Mouse (Mus musculus): Measurements from ENCODE around the gene Pank4.

The Pank4 gene

GRCm38 (mm10) chr4:154963901-154964580 lies at the start of gene Pank4:
TSS of gene Pank4 (plus strand) at chr4:154964123.
- DNase-seq (ENCODE audit: low spot score in 2 of 2) = peak; percentile 85 to 87

GRCm38 (mm10) chr4:154914252-154914651 lies 49.7 kb upstream of the Pank4 start:
- no peak for DNase-seq (ENCODE audit: low spot score in 2 of 2)

GRCm38 (mm10) chr4:154914707-154915106 lies 49.2 kb upstream of the Pank4 start:
- DNase-seq (ENCODE audit: low spot score in 2 of 2) = no peak

- no peak for DNase-seq (ENCODE audit: low spot score in 2 of 2)
Measured at GRCm38 (mm10) chr4:154915286-154915685, 48.6 kb upstream of the Pank4 start.

- no peak for DNase-seq (ENCODE audit: low spot score in 2 of 2)
Measured at GRCm38 (mm10) chr4:154916662-154917061, 47.3 kb upstream of the Pank4 start.

GRCm38 (mm10) chr4:154922291-154922690 lies 41.6 kb upstream of the Pank4 start:
- no peak for DNase-seq (ENCODE audit: low spot score in 2 of 2)

GRCm38 (mm10) chr4:154922931-154923330 lies 41.0 kb upstream of the Pank4 start:
- no peak for DNase-seq (ENCODE audit: low spot score in 2 of 2)

GRCm38 (mm10) chr4:154925413-154925812 lies 38.5 kb upstream of the Pank4 start:
- DNase-seq (ENCODE audit: low spot score in 2 of 2) = no peak

- no peak for DNase-seq (ENCODE audit: low spot score in 2 of 2)
Measured at GRCm38 (mm10) chr4:154926969-154927898, 36.7 kb upstream of the Pank4 start.

- DNase-seq (ENCODE audit: low spot score in 2 of 2) = no peak
Measured at GRCm38 (mm10) chr4:154927899-154928337, 36.0 kb upstream of the Pank4 start.

- DNase-seq (ENCODE audit: low spot score in 2 of 2) = no peak
Measured at GRCm38 (mm10) chr4:154928395-154929087, 35.4 kb upstream of the Pank4 start, which contains the start of gene Tnfrsf14. TSS of gene Tnfrsf14 (minus strand) at chr4:154928563.

- DNase-seq (ENCODE audit: low spot score in 2 of 2) = no peak
Measured at GRCm38 (mm10) chr4:154929088-154929660, 34.7 kb upstream of the Pank4 start.

GRCm38 (mm10) chr4:154933306-154933907 lies 30.5 kb upstream of the Pank4 start:
- DNase-seq (ENCODE audit: low spot score in 2 of 2) = no peak

GRCm38 (mm10) chr4:154934800-154935199 lies 29.1 kb upstream of the Pank4 start:
- no peak for DNase-seq (ENCODE audit: low spot score in 2 of 2)

- DNase-seq (ENCODE audit: low spot score in 2 of 2) = no peak
Measured at GRCm38 (mm10) chr4:154935788-154936187, 28.1 kb upstream of the Pank4 start.

- no peak for DNase-seq (ENCODE audit: low spot score in 2 of 2)
Measured at GRCm38 (mm10) chr4:154936542-154937255, 27.2 kb upstream of the Pank4 start.

- no peak for DNase-seq (ENCODE audit: low spot score in 2 of 2)
Measured at GRCm38 (mm10) chr4:154937746-154938145, 26.2 kb upstream of the Pank4 start.

GRCm38 (mm10) chr4:154940156-154940555 lies 23.8 kb upstream of the Pank4 start:
- DNase-seq (ENCODE audit: low spot score in 2 of 2) = no peak

GRCm38 (mm10) chr4:154941831-154942230 lies 22.1 kb upstream of the Pank4 start:
- no peak for DNase-seq (ENCODE audit: low spot score in 2 of 2)

- no peak for DNase-seq (ENCODE audit: low spot score in 2 of 2)
Measured at GRCm38 (mm10) chr4:154942632-154943322, 21.1 kb upstream of the Pank4 start.

Data from frontal cortex, postnatal 25 days (tissue).